Mouse (Mus musculus) common myeloid progenitor, adult 5-6 weeks (primary cell): ENCODE measurements around the gene Fundc2. TPM values are rescaled to one million over a fixed set of nuclear protein-coding genes. Genes with fewer than 3 reads are reported as not detected.

Experiments
- ATAC-seq: replicated peaks from 2 replicates; pipeline ENCODE4 v1.8.0; 2016; ENCODE audit warnings: low read depth, mild to moderate bottlenecking, moderate TSS enrichment, inconsistent platforms; ENCODE audit not compliant: poor library complexity, severe bottlenecking
- total RNA-seq: library from RNA; stranded (forward); fragments of 200-1000, 187-1606 nt; gene quantifications from 2 replicates; pipeline ENCODE4 v1.2.3, GENCODE M21; 2017

Fundc2 gene
- total RNA-seq: 74.0 and 116 TPM in 2 replicates

GRCm38 (mm10) chrX:75382195-75382771, at the start of gene Fundc2, which contains the start of gene F8:
Gene Fundc2 (plus strand): TSS chrX:75382399.
Gene F8 (minus strand): TSS chrX:75382615.
- ATAC-seq: peak; percentile 98

DNA sequence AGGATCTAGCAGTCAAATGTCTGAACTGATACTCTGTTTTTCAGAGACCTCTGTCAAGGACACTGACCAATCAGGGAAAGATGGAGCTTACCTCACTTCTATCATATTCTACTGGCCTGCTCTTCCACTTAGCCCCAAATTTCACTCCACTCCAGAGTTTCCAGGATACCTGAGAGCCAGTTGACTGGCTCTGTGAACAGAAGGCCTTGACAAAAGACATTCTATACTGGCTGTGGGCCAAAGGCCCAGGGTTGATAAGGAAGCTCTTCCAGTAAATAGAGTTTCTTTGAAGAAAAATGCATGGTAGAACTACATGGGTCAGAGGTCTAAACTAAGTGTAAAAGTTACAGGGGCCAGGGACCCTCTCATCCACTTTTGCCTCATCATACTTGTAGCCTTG, 12.0 kb upstream of the Fundc2 start:
- no peak for ATAC-seq

GRCm38 (mm10) chrX:75372666-75373425, 9.4 kb upstream of the Fundc2 start:
- ATAC-seq: no peak

DNA sequence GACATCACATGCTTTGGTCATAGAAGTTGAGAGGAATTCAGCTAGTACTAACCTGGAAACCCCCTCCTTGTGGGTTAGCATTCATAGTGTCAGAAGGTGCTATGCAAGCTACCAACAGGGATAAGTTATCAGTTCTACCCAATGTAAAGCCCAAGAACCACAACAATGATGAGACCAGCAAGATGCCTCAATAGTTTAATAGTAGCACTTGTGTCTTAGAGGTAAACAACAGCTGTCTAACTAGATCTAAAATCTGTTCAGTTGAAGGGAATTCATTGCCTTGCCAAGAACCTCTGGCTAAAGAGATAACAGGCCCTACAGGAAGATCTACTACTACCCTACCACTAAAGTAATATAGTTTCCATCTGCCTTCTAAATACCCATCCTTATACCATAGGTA, 5.4 kb upstream of the Fundc2 start:
- ATAC-seq: peak; percentile 50; the same call in 1 of the 2 replicates

- no peak for ATAC-seq
These were observed 1.0 kb upstream of the Fundc2 start for GRCm38 (mm10) chrX:75381176-75381575.

DNA sequence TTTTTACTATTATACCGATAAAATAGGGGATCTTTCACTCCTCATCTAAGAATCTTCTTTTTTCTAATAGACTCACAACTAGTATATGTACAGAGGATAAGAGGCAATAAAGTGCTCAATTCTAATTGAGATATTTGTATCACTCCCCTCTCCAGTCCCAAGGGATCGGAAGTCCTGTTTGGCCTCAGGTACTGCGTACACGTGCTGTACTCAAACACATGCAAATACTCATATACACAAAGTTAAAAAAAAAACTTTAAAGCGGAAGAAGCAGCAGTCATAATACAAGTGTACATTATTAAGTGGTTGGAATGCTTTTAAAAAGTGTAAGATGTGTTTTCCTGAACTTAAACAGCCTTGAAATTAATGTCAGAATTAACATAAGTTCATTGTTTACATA, 500 bp upstream of the Fundc2 start:
- ATAC-seq: 0 out of 2 replicates have a peak, but pooled peaks have one; percentile 1

DNA sequence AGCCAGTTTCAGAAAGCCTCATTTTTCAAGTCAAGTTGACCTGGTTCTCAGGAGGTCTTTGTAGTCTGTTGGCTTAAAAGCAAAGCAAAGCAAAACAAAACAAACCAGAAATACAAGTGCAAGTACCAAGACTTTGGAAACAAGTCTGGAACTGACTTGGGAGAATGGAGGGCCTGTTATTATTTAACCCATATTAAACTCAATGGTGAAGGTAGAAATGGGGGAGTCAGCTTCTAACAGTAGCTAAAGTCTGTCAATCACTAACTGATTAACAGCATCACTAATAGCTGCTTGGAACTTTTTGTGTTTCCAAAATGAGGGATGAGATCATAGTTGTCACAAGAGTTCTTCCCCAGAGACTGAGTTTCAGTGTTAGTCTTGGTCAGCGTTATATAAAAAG, 17.3 kb downstream of the Fundc2 start:
- ATAC-seq: no peak

GRCm38 (mm10) chrX:75402668-75403067, 20.5 kb downstream of the Fundc2 start:
- peak; percentile 98 for ATAC-seq

DNA sequence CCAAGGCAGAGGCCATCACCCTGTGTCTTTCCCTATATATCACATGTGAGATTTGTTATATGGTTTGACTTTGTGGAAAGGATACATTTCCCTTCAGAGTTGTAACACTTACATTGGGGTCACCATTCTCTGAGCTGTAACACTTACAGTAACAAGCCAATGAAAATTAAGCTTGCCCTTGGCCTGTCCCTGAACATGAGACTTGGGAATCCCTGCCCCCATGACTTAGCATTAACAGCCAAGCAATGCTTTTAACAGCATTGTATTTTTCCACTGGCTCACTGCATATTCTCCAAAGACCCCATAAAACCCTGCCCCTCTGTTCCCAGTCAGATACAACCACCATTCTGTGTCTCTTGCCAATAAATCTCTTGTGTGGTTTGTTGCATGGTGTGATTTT, 21.2 kb downstream of the Fundc2 start:
- peak; percentile 16; the same call in 1 of the 2 replicates for ATAC-seq

- no peak for ATAC-seq
These were observed 27.5 kb downstream of the Fundc2 start for GRCm38 (mm10) chrX:75409711-75410110.

DNA sequence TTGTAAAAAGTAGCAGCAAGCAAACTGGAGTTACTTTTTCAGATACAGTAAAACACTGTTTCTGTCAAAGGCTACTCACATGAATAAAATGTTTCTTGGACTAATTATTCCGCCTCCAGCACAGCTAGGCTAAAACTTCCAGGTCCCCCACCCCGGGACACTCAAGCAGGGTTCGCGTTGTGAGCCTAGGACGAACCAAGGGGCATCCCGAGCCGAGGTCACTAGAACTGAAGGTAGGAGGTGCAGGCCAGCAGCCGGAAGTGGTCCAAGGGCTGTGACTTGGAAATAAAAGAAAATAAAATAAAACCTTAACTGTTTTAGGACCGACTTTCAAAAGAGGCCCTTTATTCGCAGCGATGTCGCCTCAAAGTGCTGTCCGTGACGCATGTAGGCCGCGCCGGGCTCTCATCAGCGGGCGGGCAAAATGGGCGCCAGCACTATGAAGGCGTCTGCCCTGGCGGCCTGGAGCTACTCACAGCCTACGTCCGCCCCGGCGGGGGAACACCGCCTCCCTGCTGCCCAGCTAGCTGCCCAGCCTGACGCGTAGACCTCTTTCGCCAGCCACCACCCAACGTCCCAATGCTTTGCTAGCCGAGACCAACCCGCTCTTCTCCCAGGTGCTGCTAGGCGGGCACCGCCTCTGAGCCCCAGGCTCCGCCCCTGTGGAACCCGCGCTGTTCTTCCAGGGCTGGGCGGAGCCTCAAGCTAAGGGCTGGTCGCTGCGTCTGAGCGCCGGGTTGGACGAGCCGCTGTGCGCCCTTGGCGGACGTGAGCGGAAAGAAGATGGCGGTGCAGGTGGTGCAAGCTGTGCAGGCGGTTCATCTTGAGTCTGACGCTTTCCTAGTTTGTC, 34.0 kb downstream of the Fundc2 start, which contains the start of the genes Cmc4, Mtcp1 and Brcc3:
Cmc4 (minus strand) TSS at position 649 of the 850 bp plus-strand sequence.
Mtcp1 (minus strand) TSS at position 653 of the 850 bp plus-strand sequence.
Brcc3 (plus strand) TSS at position 693 of the 850 bp plus-strand sequence.
- ATAC-seq: peak; percentile 98

Other genes starting within 250 kb of the Fundc2 start
- gene Smim9, start 218.6 kb upstream of the Fundc2 start, total RNA-seq: not detected in 2 replicates
- 0.64 and 1.3 TPM in 2 replicates for gene F8, start 216 bp downstream of the Fundc2 start, total RNA-seq
- 5.4 and 13.7 TPM in 2 replicates for gene Cmc4, start 34.2 kb downstream of the Fundc2 start, total RNA-seq
- 8.3 and 13.1 TPM in 2 replicates for gene Mtcp1, start 34.2 kb downstream of the Fundc2 start, total RNA-seq
- gene Brcc3, start 34.2 kb downstream of the Fundc2 start, total RNA-seq: 34.0 and 41.9 TPM in 2 replicates
- 149 and 163 TPM in 2 replicates for gene Vbp1, start 131.9 kb downstream of the Fundc2 start, total RNA-seq
- gene Rab39b, start 195.8 kb downstream of the Fundc2 start, total RNA-seq: not detected in 2 replicates